Mouse (Mus musculus) midbrain, embryonic 13.5 days (tissue): ENCODE measurements around the gene Otub2. TPM values are rescaled to one million over a fixed set of nuclear protein-coding genes. Genes with fewer than 3 reads are reported as not detected.

Experiments used
- ATAC-seq: fragments of 200-750 bp; cut with Nextera tagmentation; 2 replicates; pipeline ENCODE4 v1.8.0; 2017; ENCODE audit warnings: mild to moderate bottlenecking, moderate TSS enrichment, moderate library complexity
- H3K27ac ChIP-seq: fragments of 300-500 bp; sonication (generic); 2 replicates; pipeline ENCODE4 v1.5.1; 2015; ENCODE audit warnings: inconsistent platforms, mild to moderate bottlenecking, moderate library complexity
- H3K27me3 ChIP-seq: fragments of 300-500 bp; sonication (generic); 2 replicates; pipeline ENCODE4 v1.6.1; 2015; ENCODE audit warnings: mild to moderate bottlenecking, inconsistent platforms
- H3K36me3 ChIP-seq: fragments of 300-500 bp; sonication (generic); 2 replicates; pipeline ENCODE4 v1.6.1; 2015; ENCODE audit warnings: mild to moderate bottlenecking, inconsistent platforms
- H3K4me1 ChIP-seq: fragments of 300-500 bp; sonication (generic); replicated peaks from 2 replicates; pipeline ENCODE4 v1.6.1; 2015; ENCODE audit warnings: inconsistent platforms
- H3K4me2 ChIP-seq: fragments of 300-500 bp; sonication (generic); replicated peaks from 2 replicates; pipeline ENCODE4 v1.6.1; 2015; ENCODE audit warnings: moderate library complexity, mild to moderate bottlenecking, inconsistent platforms
- H3K4me3 ChIP-seq: fragments of 300-500 bp; sonication (generic); replicated peaks from 2 replicates; pipeline ENCODE4 v1.5.1; 2015; ENCODE audit warnings: mild to moderate bottlenecking, inconsistent platforms
- H3K9ac ChIP-seq: fragments of 300-500 bp; sonication (generic); replicated peaks from 2 replicates; pipeline ENCODE4 v1.6.1; 2015; ENCODE audit warnings: mild to moderate bottlenecking, inconsistent platforms
- H3K9me3 ChIP-seq: fragments of 300-500 bp; sonication (generic); 2 replicates; pipeline ENCODE4 v1.6.1; 2016; ENCODE audit warnings: mild to moderate bottlenecking, inconsistent platforms
- WGBS: fragments of 180-500 bp; shearing (Covaris S2); methylation state at CpG from one replicate; pipeline ENCODE4 v1.1.7; 2015; 5-methylcytosine and 5-hydroxymethylcytosine counted together
- polyA plus RNA-seq: library from polyadenylated mRNA; unstranded; fragments of >200 nt; fragmentation: Nextera tagmentation; extraction: Ambion mirVana; gene quantifications from 2 replicates; pipeline ENCODE4 v1.2.1, GENCODE M21; 2015

The Otub2 gene
- polyA plus RNA-seq, result 18.3 and 19.6 TPM in 2 replicates

- Histone ChIP-seq H3K27me3 (no peaks in the 10 kb centered on the region), H3K4me3 (peak within 1 kb of the TSS; percentile 82), H3K4me2 (peak within 1 kb of the TSS; percentile 86), H3K9me3 (no peaks in the 10 kb centered on the region), H3K4me1 (peaks cover 13% of the 10 kb centered on the region), H3K9ac (peak within 1 kb of the TSS; percentile 93), H3K27ac (peak within 1 kb of the TSS; percentile 67), H3K36me3 (no peaks in the 10 kb centered on the region)
- under 1% methylated on average over 58 of the region's 58 CpGs for WGBS
- peak; percentile 100 for ATAC-seq
These were observed at the start of gene Otub2 for GRCm38 (mm10) chr12:103388505-103389347. Otub2 (plus strand) TSS chr12:103388682.

DNA sequence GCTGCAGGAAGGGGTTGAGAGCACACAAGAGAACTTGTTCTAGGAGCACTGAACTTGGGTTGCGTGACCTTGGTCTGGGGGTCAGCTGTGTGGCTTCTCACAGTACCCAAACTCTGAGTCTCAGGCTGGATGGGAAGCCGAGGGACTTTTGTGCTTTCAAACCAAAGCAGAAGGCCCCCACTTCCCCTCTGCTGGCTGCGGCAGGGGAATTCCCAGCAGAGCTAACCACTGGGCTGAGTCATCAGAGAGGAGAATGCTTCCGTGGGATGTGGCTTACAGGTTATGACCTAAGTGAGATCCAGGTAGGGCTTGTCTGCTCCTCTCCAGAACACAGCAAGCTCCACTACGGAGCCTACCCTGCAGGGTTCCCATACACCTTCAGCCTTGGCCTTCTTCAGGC lies 47.3 kb upstream of the Otub2 start:
- WGBS, result 88% methylated on average over 5 of the region's 5 CpGs
- Histone ChIP-seq H3K9me3 (no peaks in the 10 kb centered on the region), H3K9ac (no peak overlapping the region), H3K4me2 (no peak overlapping the region), H3K4me1 (peaks cover 4% of the 10 kb centered on the region; the same call in 1 of the 2 replicates), H3K27me3 (no peaks in the 10 kb centered on the region), H3K4me3 (no peak overlapping the region), H3K27ac (no peak overlapping the region), H3K36me3 (no peaks in the 10 kb centered on the region)
- no peak for ATAC-seq

DNA sequence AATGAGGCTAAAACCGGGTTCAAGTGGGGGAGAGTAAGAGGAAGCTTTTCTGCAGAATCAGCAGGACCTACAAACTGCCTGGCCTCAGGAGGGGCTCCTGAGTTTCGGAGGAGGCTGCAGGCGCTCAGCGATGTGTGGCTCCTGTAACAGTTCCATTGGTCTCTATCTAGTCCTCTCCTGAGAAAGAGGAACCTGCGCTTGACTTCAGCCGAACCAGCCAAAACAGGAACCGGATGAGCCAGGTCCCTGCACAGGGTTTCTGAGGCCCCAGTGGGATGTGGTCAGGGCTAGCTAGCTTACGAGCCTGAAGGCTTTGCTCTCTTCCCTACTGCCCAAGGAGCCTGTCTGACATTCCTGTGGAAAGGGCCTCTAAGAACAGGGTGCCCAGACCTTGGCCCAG lies 45.0 kb upstream of the Otub2 start:
- WGBS, result 80% methylated on average over 8 of the region's 8 CpGs
- H3K27me3 ChIP-seq, result no peaks in the 10 kb centered on the region
- no peaks in the 10 kb centered on the region for H3K9me3 ChIP-seq
- no peak overlapping the region for H3K27ac ChIP-seq
- no peak for ATAC-seq
- 0 out of 2 replicates have a peak, but pooled peaks cover 2% of the 10 kb centered on the region for H3K4me1 ChIP-seq
- H3K36me3 ChIP-seq, result no peaks in the 10 kb centered on the region
- H3K4me3 ChIP-seq, result no peak overlapping the region
- H3K9ac ChIP-seq, result no peak overlapping the region
- H3K4me2 ChIP-seq, result no peak overlapping the region

DNA sequence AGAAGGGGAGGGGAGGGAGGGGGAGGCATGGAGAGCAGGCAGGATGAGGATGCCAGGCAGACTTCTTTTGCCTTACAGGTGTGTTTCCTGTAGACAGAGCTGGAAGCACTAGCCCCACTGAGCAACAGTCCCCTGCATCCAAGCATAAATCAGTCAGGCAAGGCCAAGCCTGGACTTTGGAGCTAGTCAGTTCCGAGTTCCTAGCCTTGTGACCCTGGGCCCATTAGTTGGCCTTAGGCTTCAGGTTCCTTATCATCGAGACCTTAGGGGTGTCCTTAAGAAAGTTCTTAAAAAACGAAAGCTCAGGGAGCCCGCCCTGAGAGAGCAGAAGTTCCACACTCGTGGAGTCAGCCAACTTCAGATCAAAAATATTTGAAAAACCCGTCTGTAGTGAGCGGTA lies 43.5 kb upstream of the Otub2 start:
- H3K4me3 ChIP-seq, result no peak overlapping the region
- no peaks in the 10 kb centered on the region for H3K9me3 ChIP-seq
- H3K4me1 ChIP-seq, result 0 out of 2 replicates have a peak, but pooled peaks cover 2% of the 10 kb centered on the region
- no peaks in the 10 kb centered on the region for H3K36me3 ChIP-seq
- H3K9ac ChIP-seq, result no peak overlapping the region
- ATAC-seq, result no peak
- no peak overlapping the region for H3K27ac ChIP-seq
- H3K4me2 ChIP-seq, result no peak overlapping the region
- WGBS, result 89% methylated on average over 7 of the region's 7 CpGs
- H3K27me3 ChIP-seq, result no peaks in the 10 kb centered on the region

DNA sequence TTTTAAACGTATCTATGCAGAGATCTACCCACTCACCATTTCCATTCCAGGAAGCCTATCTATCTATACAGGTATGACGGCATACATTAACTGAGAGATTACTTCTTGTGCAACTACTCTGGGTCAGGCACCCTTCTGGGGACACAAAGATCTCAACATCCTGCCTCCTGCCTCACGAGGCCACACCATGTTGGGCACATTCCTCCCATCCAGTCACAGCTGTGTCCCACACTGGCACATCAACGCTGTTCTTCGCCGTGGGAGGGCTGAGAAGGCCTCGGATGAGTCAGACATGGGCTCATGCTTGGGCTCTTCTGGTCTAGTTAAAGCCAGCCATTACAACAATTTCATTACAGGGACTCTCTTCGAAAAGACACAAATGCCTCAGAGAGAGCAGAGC lies 41.5 kb upstream of the Otub2 start:
- Histone ChIP-seq H3K4me1 (0 out of 2 replicates have a peak, but pooled peaks cover 2% of the 10 kb centered on the region), H3K9me3 (no peaks in the 10 kb centered on the region)
- no peak for ATAC-seq

DNA sequence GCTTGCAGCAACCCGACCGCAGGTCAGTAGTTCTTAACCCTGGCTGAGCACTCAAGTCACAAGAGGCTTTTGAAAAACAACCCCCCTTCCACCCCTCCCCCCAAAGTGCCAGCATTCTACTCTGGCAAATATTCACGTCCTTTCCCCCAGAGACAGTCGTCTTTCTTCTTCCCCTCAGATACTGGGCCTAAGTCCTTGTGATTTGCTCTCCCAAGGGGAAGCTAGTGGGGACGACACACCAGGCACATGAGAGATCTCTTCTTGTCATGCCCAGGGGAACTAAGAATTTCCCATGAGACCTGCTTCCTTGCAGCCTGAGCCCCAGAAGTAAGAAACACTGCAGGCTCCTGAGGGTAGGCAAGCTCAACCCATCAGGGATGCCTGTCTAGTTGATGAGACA lies 41.1 kb upstream of the Otub2 start:
- no peaks in the 10 kb centered on the region for H3K27me3 ChIP-seq
- H3K4me3 ChIP-seq, result no peak overlapping the region
- H3K4me2 ChIP-seq, result no peak overlapping the region
- H3K36me3 ChIP-seq, result no peaks in the 10 kb centered on the region
- no peak for ATAC-seq
- no peaks in the 10 kb centered on the region for H3K9me3 ChIP-seq
- 0 out of 2 replicates have a peak, but pooled peaks cover 2% of the 10 kb centered on the region for H3K4me1 ChIP-seq
- 63% methylated on average over 5 of the region's 5 CpGs for WGBS
- no peak overlapping the region for H3K9ac ChIP-seq
- H3K27ac ChIP-seq, result no peak overlapping the region

More for the DNA sequence above, 41.5 kb upstream of the Otub2 start:
- no peaks in the 10 kb centered on the region for H3K27me3 ChIP-seq
- no peaks in the 10 kb centered on the region for H3K36me3 ChIP-seq
- 87% methylated on average over 8 of the region's 8 CpGs for WGBS
- no peak overlapping the region for H3K4me3 ChIP-seq
- no peak overlapping the region for H3K27ac ChIP-seq
- H3K4me2 ChIP-seq, result no peak overlapping the region
- H3K9ac ChIP-seq, result no peak overlapping the region

GRCm38 (mm10) chr12:103348506-103348905 lies 40.0 kb upstream of the Otub2 start:
- Histone ChIP-seq H3K9ac (no peak overlapping the region), H3K27me3 (no peaks in the 10 kb centered on the region)

DNA sequence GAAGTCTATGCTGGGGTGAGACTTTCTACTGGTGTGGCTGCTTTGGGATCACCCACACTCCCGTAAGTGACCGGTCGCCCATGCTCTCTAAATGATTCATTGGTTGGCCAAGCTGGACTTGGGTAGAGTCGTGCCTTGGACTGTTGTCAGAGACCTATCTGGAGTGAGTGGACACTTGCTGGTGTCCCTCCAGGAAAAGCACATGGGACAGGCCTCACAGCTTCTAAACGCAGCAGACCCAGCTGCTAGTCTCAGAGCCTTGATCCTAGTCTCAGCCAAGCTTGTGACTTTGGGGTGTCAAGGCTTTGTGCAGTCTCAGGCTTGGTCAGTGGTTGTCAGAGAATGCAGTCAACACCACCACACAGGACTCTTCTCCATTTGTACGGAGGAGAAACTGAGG lies 35.7 kb upstream of the Otub2 start:
- Histone ChIP-seq H3K9ac (no peak overlapping the region), H3K27me3 (no peaks in the 10 kb centered on the region), H3K4me1 (peaks cover 6% of the 10 kb centered on the region), H3K36me3 (no peaks in the 10 kb centered on the region), H3K4me3 (no peak overlapping the region), H3K27ac (no peak overlapping the region), H3K4me2 (no peak overlapping the region), H3K9me3 (no peaks in the 10 kb centered on the region)
- no peak for ATAC-seq
- WGBS, result 96% methylated on average over 6 of the region's 6 CpGs

More at GRCm38 (mm10) chr12:103348506-103348905, 40.0 kb upstream of the Otub2 start:
- Histone ChIP-seq H3K9me3 (no peaks in the 10 kb centered on the region), H3K4me1 (peaks cover 5% of the 10 kb centered on the region), H3K4me2 (no peak overlapping the region), H3K4me3 (no peak overlapping the region), H3K27ac (no peak overlapping the region), H3K36me3 (no peaks in the 10 kb centered on the region)
- peak; percentile 67 for ATAC-seq
- WGBS, result 6% methylated on average over 3 of the region's 3 CpGs

DNA sequence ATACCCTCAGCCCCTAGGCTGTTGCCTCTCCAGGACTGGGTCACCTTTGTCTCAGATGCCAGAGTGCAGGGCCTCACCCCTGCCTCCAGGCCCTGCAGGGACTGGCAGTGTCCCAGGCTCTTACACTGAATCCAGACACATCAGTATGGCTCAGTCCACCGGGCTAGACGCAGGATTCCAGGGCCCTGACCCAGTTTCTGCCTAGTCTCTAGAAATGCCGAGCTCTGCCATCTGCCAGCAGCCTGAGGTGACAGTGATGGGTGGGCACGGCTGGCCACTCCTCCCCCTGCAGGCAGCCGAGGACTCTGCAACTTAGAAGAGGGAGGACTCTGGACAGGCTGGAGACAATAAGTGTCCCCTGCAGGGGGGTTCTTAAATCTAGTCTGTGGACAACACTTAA lies 34.9 kb upstream of the Otub2 start:
- Histone ChIP-seq H3K4me3 (no peak overlapping the region), H3K4me1 (peaks cover 6% of the 10 kb centered on the region), H3K27ac (no peak overlapping the region; the same call in 1 of the 2 replicates), H3K9me3 (no peaks in the 10 kb centered on the region), H3K4me2 (no peak overlapping the region), H3K27me3 (no peaks in the 10 kb centered on the region), H3K9ac (0 out of 2 replicates have a peak overlapping the region, but pooled peaks have one; percentile 14), H3K36me3 (no peaks in the 10 kb centered on the region)
- peak; percentile 51 for ATAC-seq
- WGBS, result 15% methylated on average over 5 of the region's 5 CpGs

- Histone ChIP-seq H3K4me2 (no peak within 1 kb of the TSS), H3K4me1 (peaks cover 13% of the 10 kb centered on the region), H3K27me3 (no peaks in the 10 kb centered on the region), H3K27ac (no peak within 1 kb of the TSS), H3K4me3 (no peak within 1 kb of the TSS), H3K9ac (no peak within 1 kb of the TSS), H3K36me3 (no peaks in the 10 kb centered on the region), H3K9me3 (no peaks in the 10 kb centered on the region)
- 77% methylated on average over 14 of the region's 14 CpGs for WGBS
- no peak for ATAC-seq
These were observed 32.6 kb upstream of the Otub2 start, which contains the start of gene Asb2 for GRCm38 (mm10) chr12:103355746-103356414. Asb2 (minus strand) TSS chr12:103356001.

DNA sequence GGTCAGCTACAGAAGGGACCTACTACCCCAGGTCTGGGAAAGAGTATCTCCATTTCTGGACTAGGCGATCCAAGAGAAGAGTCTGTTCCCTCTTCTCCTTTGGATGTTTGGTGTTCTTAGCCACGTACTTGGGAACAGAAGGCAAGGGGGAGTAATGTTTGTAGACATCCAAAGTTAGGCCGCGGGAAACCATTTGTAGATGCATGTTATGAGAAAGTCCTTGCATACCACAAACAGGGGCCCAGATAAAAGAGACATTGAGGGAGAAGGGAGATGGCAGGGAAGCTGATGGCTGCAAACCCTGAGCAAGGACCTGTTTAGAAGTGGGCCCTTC lies 32.1 kb upstream of the Otub2 start:
- no peak overlapping the region for H3K4me2 ChIP-seq
- no peaks in the 10 kb centered on the region for H3K36me3 ChIP-seq
- H3K27ac ChIP-seq, result no peak overlapping the region
- ATAC-seq, result no peak
- no peaks in the 10 kb centered on the region for H3K27me3 ChIP-seq
- H3K9me3 ChIP-seq, result no peaks in the 10 kb centered on the region
- 95% methylated on average over 4 of the region's 4 CpGs for WGBS
- H3K9ac ChIP-seq, result no peak overlapping the region
- no peak overlapping the region for H3K4me3 ChIP-seq
- peaks cover 13% of the 10 kb centered on the region for H3K4me1 ChIP-seq

DNA sequence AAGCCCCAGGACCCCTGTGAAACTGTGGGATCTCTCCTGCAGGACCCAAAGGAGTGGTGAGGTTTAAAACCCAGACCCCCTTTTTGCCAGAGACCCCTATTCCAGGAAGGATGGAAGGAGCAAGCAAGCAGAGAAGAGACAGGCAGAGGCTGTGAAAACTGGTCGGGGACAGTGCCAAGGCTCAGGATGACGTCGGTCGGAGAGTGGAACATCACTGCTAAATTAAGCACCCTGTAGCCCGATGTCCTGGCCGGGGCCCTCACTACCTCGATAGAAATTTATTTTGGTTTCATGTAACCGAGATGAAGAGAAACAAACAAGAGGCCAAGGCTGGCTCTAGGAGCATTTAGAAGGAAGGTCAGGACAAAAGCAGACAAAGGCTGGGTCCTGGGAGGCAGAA lies 30.3 kb upstream of the Otub2 start:
- whole genome bisulfite sequencing, result 79% methylated on average over 8 of the region's 8 CpGs
- ATAC-seq, result no peak
- H3K27me3 ChIP-seq, result no peaks in the 10 kb centered on the region

More for the DNA sequence above, 30.3 kb upstream of the Otub2 start:
- peaks cover 12% of the 10 kb centered on the region for H3K4me1 ChIP-seq
- H3K9me3 ChIP-seq, result no peaks in the 10 kb centered on the region
- H3K4me3 ChIP-seq, result no peak overlapping the region
- H3K9ac ChIP-seq, result no peak overlapping the region
- no peak overlapping the region for H3K27ac ChIP-seq
- no peaks in the 10 kb centered on the region for H3K36me3 ChIP-seq
- no peak overlapping the region for H3K4me2 ChIP-seq
